Mouse (Mus musculus) embryo, embryonic 11 days (tissue): ENCODE measurements at regions not wholly inside any gene's neighbourhood (a gene's known extent, or its start where the extent isn't known, plus 50 kb on each side); places are given as distances from the start of the nearest gene placed in this dataset.

Source experiments
- DNase-seq: peaks from one replicate; pipeline ENCODE4 v3.0.0-alpha.2; 2015

DNA sequence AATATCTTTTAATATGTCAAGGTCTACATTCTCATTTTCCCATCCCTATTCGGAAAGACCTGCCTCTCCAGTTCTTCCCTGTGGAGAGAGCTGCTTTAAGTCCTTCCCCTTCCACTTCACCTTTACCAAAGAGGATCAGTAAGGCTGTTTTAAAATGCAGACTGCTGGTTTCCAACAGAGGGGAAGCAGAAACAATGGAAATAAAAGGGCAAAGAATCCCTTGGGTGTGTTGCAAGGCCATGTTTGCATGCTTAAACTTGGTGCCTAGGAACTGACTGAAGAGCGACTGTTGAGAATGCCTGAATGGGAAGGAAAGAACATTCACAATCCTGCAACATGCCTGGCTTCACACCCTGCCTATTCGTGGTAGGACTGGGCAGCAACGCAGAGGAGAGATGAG is 2759.1 kb upstream of the 5930422O12Rik start:
- no peak for DNase-seq

DNA sequence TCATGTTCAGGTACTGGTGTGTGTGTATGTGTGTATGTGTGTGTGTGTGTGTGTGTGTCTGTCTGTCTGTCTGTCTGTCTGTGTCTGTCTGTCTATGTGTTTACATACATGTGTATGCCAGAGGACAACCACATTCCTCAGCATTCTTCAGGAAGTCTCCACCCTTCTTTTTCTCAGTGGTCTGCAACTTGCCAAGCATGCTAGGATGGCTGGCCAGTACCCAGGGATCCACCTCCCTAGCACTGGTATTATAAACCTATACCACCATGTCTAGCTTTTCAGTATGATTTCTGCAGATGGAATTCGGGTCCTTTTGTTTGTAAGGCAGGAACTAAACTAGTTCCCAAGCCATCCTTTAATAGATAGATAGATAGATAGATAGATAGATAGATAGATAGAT is 2751.1 kb upstream of the 5930422O12Rik start:
- no peak for DNase-seq

DNA sequence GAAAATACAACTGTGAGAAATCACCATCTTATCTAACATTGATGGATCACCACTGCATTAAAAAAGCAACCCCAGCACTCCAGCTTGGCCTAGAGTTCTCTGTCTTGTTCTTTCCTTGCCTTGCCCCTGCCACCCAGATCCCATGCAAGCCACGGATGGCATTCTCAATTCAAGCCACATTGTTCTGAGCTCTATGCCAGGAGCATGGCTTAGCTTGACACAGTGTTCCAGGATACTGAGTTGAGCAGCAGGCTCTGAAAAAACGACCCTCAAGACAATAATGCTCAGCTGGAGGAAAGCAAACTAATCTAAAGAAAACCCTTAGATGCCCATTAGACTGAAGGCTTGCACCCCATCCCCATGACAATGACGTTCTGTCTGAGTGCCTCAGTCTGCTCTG is 2746.3 kb upstream of the 5930422O12Rik start:
- no peak for DNase-seq

DNA sequence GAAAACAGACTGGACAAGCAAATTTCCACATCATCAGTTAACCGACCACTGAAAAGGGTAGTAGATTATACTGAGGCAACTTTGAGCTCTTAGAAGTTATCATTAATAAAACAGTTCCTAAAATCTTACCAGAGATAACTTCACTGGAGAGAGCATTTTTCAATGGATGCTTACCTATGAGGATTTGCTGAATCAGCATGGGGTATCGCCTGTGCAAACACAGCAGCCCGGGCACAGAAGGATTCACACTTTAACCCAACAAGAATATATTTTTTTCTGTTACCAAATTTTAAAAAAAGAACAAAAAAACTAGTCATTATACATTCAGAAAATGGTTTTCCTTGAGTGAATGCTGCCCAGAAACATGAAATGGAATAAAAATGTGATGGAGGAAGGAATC is 2742.0 kb upstream of the 5930422O12Rik start:
- DNase-seq, result no peak

DNA sequence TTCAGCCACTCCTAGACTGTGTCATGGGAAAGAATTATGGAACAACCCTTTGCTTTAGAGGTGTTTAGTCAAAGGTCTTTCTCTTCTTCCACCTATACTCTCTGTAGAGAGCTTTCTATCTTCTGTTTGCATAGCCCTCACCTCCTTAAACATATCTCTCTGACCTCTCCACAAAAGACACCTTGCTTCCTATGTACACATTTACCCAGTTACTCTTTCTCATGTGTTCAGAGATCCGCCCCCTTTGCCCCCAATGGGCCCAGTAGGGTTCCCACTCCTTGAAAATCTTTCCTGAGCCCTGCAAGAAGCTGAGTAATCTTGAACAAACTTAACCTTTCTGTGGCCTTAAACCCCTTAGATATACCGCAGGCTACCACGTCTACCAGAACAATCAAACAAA is 2734.4 kb upstream of the 5930422O12Rik start:
- no peak for DNase-seq

DNA sequence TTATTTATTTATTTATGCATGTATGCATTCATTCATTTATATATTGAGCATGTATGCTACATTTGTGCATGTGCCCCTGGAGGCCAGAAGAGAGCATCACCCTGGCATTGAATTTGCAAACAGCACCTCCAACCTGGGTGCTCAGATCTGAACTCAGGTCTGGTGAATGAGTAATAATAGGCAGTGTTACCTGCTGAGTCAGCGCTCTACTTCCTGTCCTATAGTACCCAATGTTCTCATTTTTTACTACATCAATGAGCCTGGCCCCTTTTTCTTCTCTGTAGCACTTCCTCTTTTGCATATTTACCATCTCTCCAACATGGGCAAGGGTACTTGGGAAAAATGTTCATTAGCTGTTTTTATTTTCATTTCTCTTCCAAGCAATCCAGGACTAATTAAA is 2711.9 kb upstream of the 5930422O12Rik start:
- no peak for DNase-seq

DNA sequence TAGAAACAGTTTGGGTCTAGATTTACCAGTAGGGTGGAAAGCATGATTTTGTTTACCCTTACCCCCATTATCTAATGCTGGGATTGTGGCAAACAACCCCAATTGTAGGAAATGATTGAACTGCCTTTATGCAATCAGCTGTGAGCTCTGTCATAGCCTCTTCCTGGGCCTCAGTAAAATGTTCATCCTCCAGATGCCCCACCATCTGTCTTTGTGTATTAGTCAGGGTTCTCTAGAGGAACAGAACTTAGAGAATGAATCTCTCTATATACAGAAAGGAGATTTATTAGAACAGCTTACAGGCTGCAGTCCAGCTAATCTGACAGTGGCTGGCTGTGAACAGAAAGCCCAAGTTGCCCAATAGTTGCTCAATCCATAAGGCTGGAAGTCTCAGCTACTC is 2698.1 kb upstream of the 5930422O12Rik start:
- DNase-seq, result no peak

DNA sequence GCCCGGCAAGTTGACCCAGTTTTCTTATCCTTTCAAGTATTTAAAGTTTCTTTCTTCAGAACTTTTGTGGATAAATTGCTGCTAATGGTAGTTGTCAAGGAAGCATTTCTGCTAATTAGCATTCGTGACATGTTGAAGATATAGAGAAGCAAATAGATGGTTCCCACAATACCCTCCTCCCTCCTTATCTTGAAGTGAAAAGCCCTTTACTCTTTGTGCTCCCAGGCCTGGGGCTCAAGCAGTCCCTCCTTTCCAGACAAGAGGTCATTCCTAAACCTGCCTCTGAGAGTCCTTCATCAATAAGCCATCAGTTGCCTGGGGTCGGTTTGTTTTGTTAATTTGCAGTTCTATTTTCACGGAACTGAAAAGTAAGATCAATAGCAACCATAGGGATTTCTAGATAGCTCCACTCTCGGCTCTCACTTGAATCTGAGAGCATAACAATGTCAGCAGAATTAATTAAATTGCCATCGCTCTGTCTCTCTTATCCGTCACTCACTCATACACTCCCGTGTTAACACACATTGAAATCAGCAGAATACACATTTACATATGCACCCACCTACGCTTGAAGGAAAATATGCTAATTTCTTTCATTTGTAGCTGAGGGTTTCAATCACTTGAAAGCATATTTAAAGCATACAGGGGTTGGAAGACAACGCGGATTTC is 2695.8 kb upstream of the 5930422O12Rik start:
- DNase-seq, result no peak

DNA sequence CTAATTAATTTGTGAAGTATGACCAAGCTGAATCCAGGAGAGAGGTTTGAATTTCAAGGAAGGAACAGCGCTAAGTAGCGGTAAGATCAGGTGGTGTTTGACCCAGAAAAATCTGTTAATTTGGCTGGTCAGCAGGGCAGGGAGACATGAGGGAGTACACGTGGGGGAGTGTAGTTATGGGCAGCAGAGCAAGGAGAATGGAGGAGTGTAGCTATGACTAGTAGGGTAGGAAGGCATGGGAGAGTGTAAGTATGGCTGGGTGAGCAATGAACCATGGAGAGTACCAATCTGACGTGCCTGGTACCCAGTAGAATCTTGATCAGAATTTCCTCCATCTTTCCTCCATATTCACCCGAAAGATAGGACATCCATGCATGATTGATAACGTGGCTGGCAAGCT is 2695.1 kb upstream of the 5930422O12Rik start:
- no peak for DNase-seq

DNA sequence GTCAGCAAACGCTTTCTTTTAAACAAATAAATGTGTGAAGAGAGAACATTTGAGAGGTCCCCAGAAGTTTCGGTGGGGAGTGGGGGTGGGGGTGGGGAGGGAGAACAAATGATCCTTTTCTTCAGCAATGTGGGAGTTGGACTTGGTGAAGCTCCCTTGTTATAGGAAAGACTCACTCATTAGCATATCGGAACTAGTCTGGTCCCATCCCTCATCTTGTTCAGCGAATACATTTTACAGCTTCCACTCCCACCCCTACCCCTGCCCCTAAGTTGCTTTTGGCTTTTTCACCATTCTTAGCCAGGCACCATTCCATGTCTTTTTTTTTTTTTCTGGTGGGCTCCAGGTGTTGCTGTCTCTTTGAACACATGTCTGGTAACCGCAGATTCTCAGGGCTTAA is 2693.2 kb upstream of the 5930422O12Rik start:
- no peak for DNase-seq

DNA sequence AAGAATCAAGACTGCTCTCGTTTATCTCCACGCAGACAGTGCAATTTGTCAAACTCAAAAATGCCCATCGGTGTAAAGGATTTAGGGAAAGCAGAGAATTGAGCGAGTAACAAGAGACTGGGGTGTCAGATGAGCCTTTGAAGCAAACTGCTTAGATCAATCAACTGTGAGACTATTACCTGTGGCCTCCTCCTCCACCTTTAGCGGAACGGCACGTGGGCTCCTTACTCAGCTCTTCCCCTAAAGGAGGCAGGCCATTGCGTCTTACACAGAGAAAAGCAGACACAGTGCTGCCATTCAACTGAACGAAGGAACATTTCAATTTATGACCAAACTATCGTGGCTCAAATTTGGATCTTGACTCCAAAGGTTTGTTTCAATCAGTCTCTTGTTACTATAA is 2692.8 kb upstream of the 5930422O12Rik start:
- DNase-seq, result no peak

DNA sequence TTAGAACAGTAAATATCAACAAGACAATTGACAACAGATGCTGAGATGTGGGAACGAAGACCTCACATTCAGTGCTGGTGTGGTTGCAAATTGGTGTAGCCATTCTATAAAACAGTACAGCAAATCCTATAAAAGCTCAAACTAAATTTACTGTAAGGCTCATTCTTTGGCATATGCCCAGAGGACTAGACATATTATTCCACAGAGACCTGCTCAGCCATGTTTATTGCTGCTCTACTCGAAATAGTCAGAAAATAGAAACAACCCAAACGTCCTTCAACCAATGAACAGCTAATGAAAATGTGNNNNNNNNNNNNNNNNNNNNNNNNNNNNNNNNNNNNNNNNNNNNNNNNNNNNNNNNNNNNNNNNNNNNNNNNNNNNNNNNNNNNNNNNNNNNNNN is 2681.6 kb upstream of the 5930422O12Rik start:
- no peak for DNase-seq
